Mouse (Mus musculus) intestine, embryonic 16.5 days (tissue): ENCODE data around the gene Rhbdl2. TPM values are rescaled to one million over a fixed set of nuclear protein-coding genes. Genes with fewer than 3 reads are reported as not detected.

Source experiments
- ATAC-seq: fragments of 200-750 bp; cut with Nextera tagmentation; 2 replicates; pipeline ENCODE4 v1.8.0; 2017; ENCODE audit warnings: moderate TSS enrichment, moderate library complexity
- H3K27ac ChIP-seq: fragments of 300-500 bp; sonication (generic); 2 replicates; pipeline ENCODE4 v1.5.1; 2014; ENCODE audit warnings: mild to moderate bottlenecking, low read length
- H3K27me3 ChIP-seq: fragments of 300-500 bp; sonication (generic); replicated peaks from 2 replicates; pipeline ENCODE4 v1.6.1; 2014; ENCODE audit warnings: low read length, control low read depth, mixed read lengths; ENCODE audit not compliant: control insufficient read depth, insufficient read depth
- H3K36me3 ChIP-seq: fragments of 300-500 bp; sonication (generic); 2 replicates; pipeline ENCODE4 v1.6.1; 2014; ENCODE audit warnings: low read length, control low read depth; ENCODE audit not compliant: control insufficient read depth, insufficient read depth
- H3K4me1 ChIP-seq: fragments of 300-500 bp; sonication (generic); 2 replicates; pipeline ENCODE4 v1.6.1; 2014; ENCODE audit warnings: low read length, control low read depth, mixed read lengths; ENCODE audit not compliant: control insufficient read depth, insufficient read depth
- H3K4me2 ChIP-seq: fragments of 300-500 bp; sonication (generic); 2 replicates; pipeline ENCODE4 v1.6.1; 2014; ENCODE audit warnings: low read depth, low read length, control low read depth
- H3K4me3 ChIP-seq: fragments of 300-500 bp; sonication (generic); 2 replicates; pipeline ENCODE4 v1.5.1; 2014; ENCODE audit warnings: mild to moderate bottlenecking, low read length
- H3K9ac ChIP-seq: fragments of 300-500 bp; sonication (generic); 2 replicates; pipeline ENCODE4 v1.6.1; 2014; ENCODE audit warnings: low read depth, low read length
- H3K9me3 ChIP-seq: fragments of 300-500 bp; sonication (generic); 2 replicates; pipeline ENCODE4 v1.6.1; 2016; ENCODE audit warnings: low read length, control low read depth; ENCODE audit not compliant: control insufficient read depth
- WGBS: fragments of 180-500 bp; shearing (Covaris S2); extraction: QIAGEN DNeasy Blood & Tissue Kit; methylation state at CpG from one replicate; pipeline ENCODE4 v1.1.7; 2014; 5-methylcytosine and 5-hydroxymethylcytosine counted together
- polyA plus RNA-seq: library from polyadenylated mRNA; unstranded; fragments of >200 nt; fragmentation: Nextera tagmentation; extraction: Ambion mirVana; gene quantifications from 2 replicates; pipeline ENCODE4 v1.2.1, GENCODE M21; 2015

Rhbdl2 gene
- polyA plus RNA-seq, 1 experiment from 2014 or later = 4.3 TPM

DNA sequence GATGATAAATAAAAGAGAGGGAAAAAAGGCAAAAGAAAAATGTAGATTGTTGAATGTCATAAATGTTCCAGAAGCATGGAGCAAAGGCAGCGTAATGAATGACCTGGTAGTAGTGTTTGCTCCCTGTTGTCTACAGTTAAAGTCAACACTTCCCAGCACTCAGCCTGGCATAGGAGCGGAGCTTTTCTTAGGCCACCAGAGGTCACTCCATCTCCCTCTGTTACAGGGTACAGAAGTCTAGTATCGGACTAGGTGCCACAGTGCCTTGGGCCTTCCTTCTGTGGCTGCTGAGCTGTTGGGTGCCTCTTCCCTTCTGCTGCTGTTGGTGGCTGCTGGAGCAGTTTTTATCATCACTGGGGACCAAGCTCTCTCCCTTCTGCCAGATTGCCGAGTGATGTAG lies 29.4 kb upstream of the Rhbdl2 start:
- Histone ChIP-seq H3K4me3 (no peak overlapping the region), H3K4me2 (no peak overlapping the region), H3K27ac (no peak overlapping the region), H3K36me3 (no peaks in the 10 kb centered on the region), H3K4me1 (no peaks in the 10 kb centered on the region), H3K9me3 (no peaks in the 10 kb centered on the region), H3K27me3 (no peaks in the 10 kb centered on the region), H3K9ac (no peak overlapping the region)
- ATAC-seq = no peak
- 57% methylated on average over 4 of the region's 4 CpGs for WGBS

DNA sequence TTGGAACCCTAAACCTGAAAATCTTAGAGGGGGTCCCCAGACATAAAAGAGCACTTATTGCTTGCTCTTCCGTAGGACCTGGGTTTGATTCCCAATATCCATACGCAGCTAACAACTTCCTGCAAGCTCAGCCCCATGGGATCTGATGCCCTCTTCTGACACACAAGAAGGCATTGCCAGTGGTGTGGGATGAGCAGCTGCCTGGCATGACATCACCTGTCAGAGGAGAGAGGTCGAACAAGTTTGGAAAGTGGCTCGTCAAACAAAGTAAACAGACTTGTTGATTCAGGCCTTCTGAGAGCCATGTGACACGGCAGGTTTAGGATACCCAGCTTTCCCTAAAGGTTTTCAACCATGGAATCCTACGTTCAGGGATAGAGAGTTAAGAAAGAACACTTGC lies 22.6 kb upstream of the Rhbdl2 start:
- H3K36me3 ChIP-seq = no peaks in the 10 kb centered on the region
- no peaks in the 10 kb centered on the region for H3K4me1 ChIP-seq
- ATAC-seq = no peak
- H3K4me3 ChIP-seq = no peak overlapping the region
- no peak overlapping the region for H3K27ac ChIP-seq
- H3K4me2 ChIP-seq = no peak overlapping the region
- WGBS = 60% methylated on average over 6 of the region's 6 CpGs
- H3K9me3 ChIP-seq = no peaks in the 10 kb centered on the region
- no peak overlapping the region for H3K9ac ChIP-seq
- no peaks in the 10 kb centered on the region for H3K27me3 ChIP-seq

DNA sequence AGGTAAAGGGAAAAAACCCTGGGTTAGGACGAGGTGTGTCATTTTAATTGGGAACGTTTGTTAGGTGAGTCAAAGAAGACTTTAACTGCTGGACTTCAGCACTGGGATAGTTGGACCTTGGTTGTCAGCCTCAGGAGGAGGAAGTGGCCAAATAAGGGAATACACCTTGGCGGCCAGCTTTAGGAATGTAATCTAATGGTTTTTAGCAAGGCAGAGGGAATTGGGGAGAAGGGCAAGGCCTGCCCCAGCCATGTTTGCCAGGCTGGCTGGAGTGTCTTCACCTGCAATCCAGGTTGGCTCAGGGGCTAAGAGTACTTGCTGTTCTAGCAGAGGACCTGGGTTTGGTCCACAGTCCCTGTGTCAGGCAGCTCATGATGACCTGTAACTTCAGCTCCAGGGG lies 19.9 kb upstream of the Rhbdl2 start:
- Histone ChIP-seq H3K4me1 (no peaks in the 10 kb centered on the region), H3K4me2 (no peak overlapping the region), H3K4me3 (no peak overlapping the region), H3K9ac (no peak overlapping the region), H3K9me3 (no peaks in the 10 kb centered on the region), H3K27ac (no peak overlapping the region), H3K36me3 (no peaks in the 10 kb centered on the region), H3K27me3 (no peaks in the 10 kb centered on the region)
- WGBS = 50% methylated on average over 3 of the region's 3 CpGs
- peak; percentile 31; the same call in 1 of the 2 replicates for ATAC-seq

DNA sequence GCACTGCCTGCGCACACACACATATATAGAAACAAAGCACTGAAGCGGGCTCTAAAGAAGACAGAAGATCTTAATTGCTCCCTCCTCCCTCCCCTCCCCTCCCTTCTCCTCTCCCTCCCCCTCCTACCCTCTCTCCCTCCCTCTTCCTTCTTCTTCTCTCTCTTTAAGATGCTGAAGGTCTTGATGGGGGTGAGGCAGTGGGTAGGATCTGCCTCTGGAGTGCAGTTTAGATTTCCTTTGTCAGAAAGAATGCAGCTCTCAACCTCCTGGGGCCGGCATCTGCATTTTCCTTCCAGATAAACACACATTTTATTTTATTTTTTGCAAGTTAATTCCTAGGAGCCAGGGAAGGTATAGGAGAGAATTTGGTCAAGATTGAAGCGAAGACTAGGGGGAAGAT lies 19.4 kb upstream of the Rhbdl2 start:
- Histone ChIP-seq H3K9ac (no peak overlapping the region), H3K4me3 (no peak overlapping the region), H3K9me3 (no peaks in the 10 kb centered on the region), H3K36me3 (no peaks in the 10 kb centered on the region), H3K4me1 (no peaks in the 10 kb centered on the region), H3K4me2 (no peak overlapping the region), H3K27ac (no peak overlapping the region), H3K27me3 (no peaks in the 10 kb centered on the region)
- 77% methylated on average over 4 of the region's 4 CpGs for WGBS
- 0 out of 2 replicates have a peak, but pooled peaks have one; percentile 9 for ATAC-seq

DNA sequence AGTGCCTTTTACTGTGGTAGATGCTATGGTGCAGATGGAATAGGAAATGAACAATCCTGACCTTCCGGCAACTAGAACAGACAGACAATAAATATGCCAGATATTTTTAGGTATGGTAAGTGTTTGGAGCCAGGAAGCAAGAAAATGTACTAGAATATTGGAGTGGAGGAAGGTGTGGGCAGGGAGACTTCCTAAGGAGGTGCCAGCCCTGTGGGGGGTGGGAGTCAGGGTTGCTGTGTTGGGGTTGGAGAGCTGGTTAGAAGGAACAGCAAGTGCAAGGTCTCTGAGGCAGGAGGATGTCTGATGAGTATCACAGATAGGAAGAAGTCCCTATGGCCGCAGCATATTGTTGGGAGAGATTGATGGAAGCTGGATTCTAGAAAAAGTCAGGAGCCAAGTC lies 5.0 kb downstream of the Rhbdl2 start:
- H3K9ac ChIP-seq = no peak overlapping the region
- WGBS = 76% methylated on average over 2 of the region's 2 CpGs

DNA sequence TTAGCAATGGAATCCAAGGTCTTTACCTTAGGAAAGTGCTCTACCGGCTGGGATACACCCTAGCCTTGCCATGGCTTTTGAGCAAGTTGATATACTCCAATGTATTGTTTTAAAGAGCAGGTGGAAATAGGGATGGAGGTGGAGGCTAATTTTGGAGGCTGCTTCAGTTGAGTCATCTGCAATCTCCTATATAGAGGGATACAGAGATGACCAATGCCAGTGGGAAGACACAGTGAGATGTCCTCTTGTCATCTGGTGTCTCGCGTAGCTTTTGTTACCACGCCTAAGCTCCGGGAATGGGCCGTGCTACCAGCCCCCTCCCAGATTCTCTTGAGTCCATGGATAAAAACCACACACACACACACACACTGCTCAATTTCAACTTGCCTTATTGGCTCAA lies 5.5 kb downstream of the Rhbdl2 start:
- Histone ChIP-seq H3K4me1 (no peaks in the 10 kb centered on the region), H3K27ac (no peak overlapping the region), H3K4me2 (no peak overlapping the region), H3K9me3 (no peaks in the 10 kb centered on the region), H3K4me3 (no peak overlapping the region), H3K36me3 (no peaks in the 10 kb centered on the region), H3K9ac (no peak overlapping the region), H3K27me3 (no peaks in the 10 kb centered on the region)
- 95% methylated on average over 6 of the region's 6 CpGs for WGBS
- ATAC-seq = no peak

More for the DNA sequence above, 5.0 kb downstream of the Rhbdl2 start:
- H3K4me1 ChIP-seq = peaks cover 3% of the 10 kb centered on the region; the same call in 1 of the 2 replicates
- H3K27ac ChIP-seq = no peak overlapping the region
- H3K4me2 ChIP-seq = no peak overlapping the region
- H3K9me3 ChIP-seq = no peaks in the 10 kb centered on the region
- ATAC-seq = no peak
- H3K36me3 ChIP-seq = no peaks in the 10 kb centered on the region
- H3K27me3 ChIP-seq = no peaks in the 10 kb centered on the region
- no peak overlapping the region for H3K4me3 ChIP-seq

DNA sequence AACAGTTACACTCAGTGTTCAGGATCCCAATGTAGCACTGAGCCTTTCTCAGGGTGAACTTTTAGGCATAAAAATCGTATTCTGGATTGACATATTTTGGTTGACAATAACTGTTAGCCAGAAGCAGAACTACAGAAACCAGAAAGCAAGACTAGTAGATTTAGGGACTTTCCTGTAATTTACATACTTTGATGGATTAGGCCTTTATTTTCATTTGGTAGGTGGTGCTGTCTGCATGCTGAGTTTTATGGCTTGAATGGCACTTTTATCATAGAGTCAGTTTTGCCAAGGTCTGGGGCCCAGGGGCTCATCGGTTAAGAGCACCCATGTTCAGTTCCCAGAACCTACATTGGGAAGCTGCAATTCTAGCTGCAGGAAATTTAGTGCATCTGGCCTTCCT lies 7.4 kb downstream of the Rhbdl2 start:
- H3K9ac ChIP-seq = no peak overlapping the region
- H3K27me3 ChIP-seq = no peaks in the 10 kb centered on the region
- no peaks in the 10 kb centered on the region for H3K36me3 ChIP-seq
- ATAC-seq = no peak
- H3K27ac ChIP-seq = no peak overlapping the region
- H3K4me2 ChIP-seq = no peak overlapping the region
- H3K4me3 ChIP-seq = no peak overlapping the region
- 62% methylated on average over 2 of the region's 2 CpGs for WGBS
- H3K4me1 ChIP-seq = no peaks in the 10 kb centered on the region
- no peaks in the 10 kb centered on the region for H3K9me3 ChIP-seq

DNA sequence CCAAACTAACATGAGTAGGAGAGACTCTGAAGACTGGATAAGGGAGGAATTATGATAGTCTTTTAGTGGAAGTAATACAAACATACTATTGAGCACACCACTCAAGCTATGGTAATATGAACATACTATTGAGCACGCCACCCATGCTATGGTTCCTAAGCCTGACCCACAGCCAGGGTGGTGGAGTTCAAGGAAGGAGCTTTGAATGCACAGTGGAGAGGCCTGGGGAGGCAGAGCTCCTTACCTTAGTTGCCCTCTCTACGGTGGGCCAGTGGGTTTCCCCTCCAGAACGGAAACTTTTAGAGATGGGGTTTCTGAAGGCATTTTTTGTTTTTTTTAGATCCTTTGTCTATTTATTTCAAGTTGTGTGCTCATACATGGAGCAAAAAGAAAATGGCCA lies 9.7 kb downstream of the Rhbdl2 start:
- no peaks in the 10 kb centered on the region for H3K36me3 ChIP-seq
- no peaks in the 10 kb centered on the region for H3K27me3 ChIP-seq
- no peaks in the 10 kb centered on the region for H3K4me1 ChIP-seq
- H3K27ac ChIP-seq = no peak overlapping the region
- H3K9ac ChIP-seq = no peak overlapping the region
- WGBS = 86% methylated on average over 3 of the region's 3 CpGs
- no peak for ATAC-seq
- no peak overlapping the region for H3K4me2 ChIP-seq
- no peak overlapping the region for H3K4me3 ChIP-seq
- H3K9me3 ChIP-seq = no peaks in the 10 kb centered on the region

DNA sequence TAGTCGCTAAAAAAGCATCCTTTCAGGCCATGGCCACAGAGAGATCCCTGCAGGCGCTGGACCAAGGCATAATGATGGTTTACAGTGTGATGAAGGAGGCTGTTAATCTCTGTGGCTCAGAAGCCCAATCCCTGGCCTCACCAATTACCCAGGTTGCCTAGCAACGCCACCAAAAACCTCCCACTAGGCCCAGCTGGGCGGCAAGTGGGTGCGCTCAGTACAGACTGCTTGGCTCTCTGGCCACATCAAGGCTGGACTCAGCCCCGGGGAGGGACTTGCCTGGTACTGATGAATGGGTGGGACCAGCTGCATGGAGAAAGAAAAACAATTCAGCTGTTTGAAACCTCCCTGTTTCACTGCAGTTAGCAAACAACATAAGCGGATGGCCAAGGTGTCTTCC lies 10.2 kb downstream of the Rhbdl2 start:
- Histone ChIP-seq H3K27me3 (no peaks in the 10 kb centered on the region), H3K4me2 (no peak overlapping the region), H3K4me3 (no peak overlapping the region), H3K36me3 (no peaks in the 10 kb centered on the region), H3K4me1 (no peaks in the 10 kb centered on the region), H3K9me3 (no peaks in the 10 kb centered on the region), H3K27ac (no peak overlapping the region), H3K9ac (no peak overlapping the region)
- 45% methylated on average over 7 of the region's 7 CpGs for WGBS
- ATAC-seq = no peak; the same call in 1 of the 2 replicates

DNA sequence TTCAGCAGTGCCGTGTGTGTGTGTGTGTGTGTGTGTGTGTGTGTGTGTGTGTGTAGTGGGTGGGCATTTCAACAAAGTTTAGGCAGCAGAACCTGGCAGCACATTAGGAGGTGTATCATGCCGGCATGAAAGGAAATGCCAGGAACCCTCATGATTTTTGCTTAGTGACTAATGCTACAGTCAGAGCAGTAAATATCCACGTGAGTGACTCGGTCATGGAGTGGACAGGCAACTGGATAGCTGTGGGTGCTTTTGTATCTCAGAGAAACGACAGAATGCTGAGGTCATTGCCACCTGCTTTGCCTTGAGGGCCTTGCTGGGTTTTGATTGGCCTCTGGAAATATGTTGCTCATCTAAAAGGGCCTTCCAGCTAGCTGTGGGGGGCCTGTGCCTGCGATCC lies 16.0 kb downstream of the Rhbdl2 start:
- Histone ChIP-seq H3K27ac (no peak overlapping the region), H3K9ac (no peak overlapping the region), H3K4me1 (no peaks in the 10 kb centered on the region), H3K4me3 (no peak overlapping the region), H3K9me3 (no peaks in the 10 kb centered on the region), H3K36me3 (no peaks in the 10 kb centered on the region), H3K27me3 (no peaks in the 10 kb centered on the region), H3K4me2 (no peak overlapping the region)
- 57% methylated on average over 6 of the region's 6 CpGs for WGBS
- ATAC-seq = no peak
